Mouse (Mus musculus) small intestine, adult 10 weeks (tissue): Measurements from ENCODE around the gene Klrb1a. TPM values are rescaled to one million over a fixed set of nuclear protein-coding genes. Genes with fewer than 3 reads are reported as not detected.

Experiments
- polyA plus RNA-seq: library from polyadenylated mRNA; stranded (reverse); fragments of 350-450 nt; fragmentation: Illumina TruSeq; extraction: RNeasy Lipid Tissue Mini Kit (QIAGEN cat#74804); gene quantifications from one replicate; pipeline ENCODE4 v1.2.3, GENCODE M21; 2014; ENCODE audit warnings: low replicate concordance

Gene Klrb1a
- 5.9 TPM for polyA plus RNA-seq

DNA sequence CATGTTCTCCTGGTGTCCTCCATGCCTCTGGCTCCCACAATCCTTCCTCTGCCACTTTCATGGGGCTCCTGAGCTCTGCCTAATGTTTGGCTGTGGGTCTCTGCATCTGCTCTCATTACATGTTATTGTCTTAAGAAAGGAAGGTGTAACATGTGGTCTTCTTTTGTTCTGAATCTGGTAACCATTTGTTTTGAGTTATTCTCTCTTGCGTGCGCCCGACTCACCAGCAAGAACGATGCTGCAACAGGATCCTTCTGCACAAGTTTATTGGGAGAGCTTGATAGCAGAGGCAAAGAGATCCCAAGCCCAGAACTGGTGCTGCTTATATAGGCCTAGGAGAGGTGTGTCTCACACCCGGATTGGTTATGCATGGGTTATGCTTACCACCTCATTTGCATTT is at the start of gene Klrb1a:
Klrb1a (minus strand) TSS at position 101 of the 400 bp plus-strand sequence.

DNA sequence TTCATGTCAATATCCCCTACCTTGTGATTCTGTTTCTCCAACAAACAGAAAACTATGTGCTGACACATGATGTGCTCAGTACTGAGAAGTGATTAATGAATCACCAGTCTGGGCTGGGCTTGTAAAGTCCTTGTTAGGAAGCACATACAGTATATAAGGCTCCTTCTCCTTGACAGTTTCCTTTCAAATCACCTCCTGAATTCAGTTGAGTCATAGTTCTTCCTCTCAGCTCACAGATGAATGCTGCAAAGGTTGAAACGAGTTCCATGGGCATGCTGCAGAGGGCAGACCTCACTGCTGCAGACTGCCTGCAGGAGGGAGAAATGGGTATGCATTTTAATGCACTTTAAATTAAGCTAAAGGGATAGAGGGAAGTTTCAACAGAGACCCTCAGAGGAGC is 38.9 kb upstream of the Klrb1a start, which contains the start of gene Clec2h:
Clec2h (plus strand) TSS at position 180 of the 400 bp plus-strand sequence.

GRCm38 (mm10) chr6:128581508-128581907 is 41.8 kb downstream of the Klrb1a start, which contains the start of gene A2ml1:
TSS of gene A2ml1 (minus strand) at chr6:128581608.

Other genes with a start within 250 kb of the Klrb1a start
- not detected for gene Tex52, start 248.1 kb downstream of the Klrb1a start, polyA plus RNA-seq
- not detected for gene Gm44596, start 248.0 kb downstream of the Klrb1a start, polyA plus RNA-seq
- not detected for gene Nrip2, start 224.2 kb downstream of the Klrb1a start, polyA plus RNA-seq
- gene Itfg2, start 198.6 kb downstream of the Klrb1a start, polyA plus RNA-seq, result 1.8 TPM
- gene Fkbp4, start 184.9 kb downstream of the Klrb1a start, polyA plus RNA-seq, result 33.3 TPM
- gene Pzp, start 96.8 kb downstream of the Klrb1a start, polyA plus RNA-seq, result 3.0 TPM
- gene A2ml1, start 41.9 kb downstream of the Klrb1a start, polyA plus RNA-seq, result 2.3 TPM
- gene Clec2h, start 38.9 kb upstream of the Klrb1a start, polyA plus RNA-seq, result 1,625 TPM
- gene Klrb1, start 99.5 kb upstream of the Klrb1a start, polyA plus RNA-seq, result 1.4 TPM
- gene Klrb1c, start 165.7 kb upstream of the Klrb1a start, polyA plus RNA-seq, result 1.5 TPM
- gene Gm44511, start 202.8 kb upstream of the Klrb1a start, polyA plus RNA-seq, result 3.6 TPM
- 4.0 TPM for gene Klrb1b, start 202.8 kb upstream of the Klrb1a start, polyA plus RNA-seq